Mouse (Mus musculus): Measurements from ENCODE around the gene Syne4. TPM values are rescaled to one million over a fixed set of nuclear protein-coding genes. Genes with fewer than 3 reads are reported as not detected.

Gene Syne4
- total RNA-seq, 2 experiments from 2014 or later = 1.8 to 2.1 TPM

GRCm38 (mm10) chr7:30286701-30287410, 27.8 kb upstream of the Syne4 start:
- peak; percentile 46 for DNase-seq
- Histone ChIP-seq H3K4me3 (no peak overlapping the region), H3K27ac (no peak overlapping the region)
- intact Hi-C loops (cut with DNase I) = no loop called here
- no peak for TF ChIP-seq CTCF (IDR thresholded peaks at IDR 0.05)

GRCm38 (mm10) chr7:30288046-30288445, 26.6 kb upstream of the Syne4 start:
- intact Hi-C loops (cut with DNase I) = no loop called here
- no peak for DNase-seq
- no peak overlapping the region for H3K4me3 ChIP-seq
- no peak for TF ChIP-seq CTCF (IDR thresholded peaks at IDR 0.05)
- no peak overlapping the region for H3K27ac ChIP-seq

GRCm38 (mm10) chr7:30289071-30289713, 25.4 kb upstream of the Syne4 start:
- TF ChIP-seq CTCF (IDR thresholded peaks at IDR 0.05) = no peak
- H3K4me3 ChIP-seq = no peak overlapping the region
- intact Hi-C loops (cut with DNase I) = no loop called here
- no peak overlapping the region for H3K27ac ChIP-seq
- no peak for DNase-seq

- H3K27ac ChIP-seq = no peak overlapping the region
- no peak for TF ChIP-seq CTCF (IDR thresholded peaks at IDR 0.05)
- DNase-seq = no peak
- intact Hi-C loops (cut with DNase I) = no loop called here
- no peak overlapping the region for H3K4me3 ChIP-seq
These were observed 24.8 kb upstream of the Syne4 start for GRCm38 (mm10) chr7:30289714-30290399.

- no peak for TF ChIP-seq CTCF (IDR thresholded peaks at IDR 0.05)
- DNase-seq = peak; percentile 81
- Histone ChIP-seq H3K27ac (peak within 1 kb of the TSS; percentile 79), H3K4me3 (peak within 1 kb of the TSS; percentile 68)
- intact Hi-C loops (cut with DNase I) = no loop called here
These were observed 23.1 kb upstream of the Syne4 start, which contains the start of gene Clip3 for GRCm38 (mm10) chr7:30291215-30292131. Gene Clip3 (plus strand): TSS chr7:30291728.

- DNase-seq = no peak
- intact Hi-C loops (cut with DNase I) = no loop called here
- no peak for TF ChIP-seq CTCF (IDR thresholded peaks at IDR 0.05)
- Histone ChIP-seq H3K4me3 (no peak overlapping the region), H3K27ac (no peak overlapping the region)
These were observed 20.8 kb upstream of the Syne4 start for GRCm38 (mm10) chr7:30293795-30294194.

GRCm38 (mm10) chr7:30294296-30294695, 20.3 kb upstream of the Syne4 start:
- Histone ChIP-seq H3K27ac (no peak overlapping the region), H3K4me3 (no peak overlapping the region)
- DNase-seq = no peak
- no peak for TF ChIP-seq CTCF (IDR thresholded peaks at IDR 0.05)
- intact Hi-C loops (cut with DNase I) = no loop called here

GRCm38 (mm10) chr7:30295103-30295502, 19.5 kb upstream of the Syne4 start:
- peak; percentile 65 for DNase-seq
- Histone ChIP-seq H3K4me3 (no peak overlapping the region), H3K27ac (no peak overlapping the region)
- TF ChIP-seq CTCF (IDR thresholded peaks at IDR 0.05) = no peak
- intact Hi-C loops (cut with DNase I) = no loop called here

- TF ChIP-seq CTCF (IDR thresholded peaks at IDR 0.05) = no peak
- intact Hi-C loops (cut with DNase I) = no loop called here
- no peak for DNase-seq
- H3K27ac ChIP-seq = no peak overlapping the region
- no peak overlapping the region for H3K4me3 ChIP-seq
These were observed 17.8 kb upstream of the Syne4 start for GRCm38 (mm10) chr7:30296816-30297215.

GRCm38 (mm10) chr7:30297266-30297665, 17.3 kb upstream of the Syne4 start:
- TF ChIP-seq CTCF (IDR thresholded peaks at IDR 0.05) = no peak
- H3K4me3 ChIP-seq = no peak overlapping the region
- no peak overlapping the region for H3K27ac ChIP-seq
- intact Hi-C loops (cut with DNase I) = no loop called here
- no peak for DNase-seq

- Histone ChIP-seq H3K4me3 (no peak overlapping the region), H3K27ac (no peak overlapping the region)
- peak; percentile 67 for TF ChIP-seq CTCF (IDR thresholded peaks at IDR 0.05)
- DNase-seq = no peak
- intact Hi-C loops (cut with DNase I) = no loop called here
These were observed 13.7 kb upstream of the Syne4 start for GRCm38 (mm10) chr7:30300914-30301313.

GRCm38 (mm10) chr7:30306083-30306779, 8.4 kb upstream of the Syne4 start:
- H3K4me3 ChIP-seq = no peak overlapping the region
- peak; percentile 34 for TF ChIP-seq CTCF (IDR thresholded peaks at IDR 0.05)
- no peak for DNase-seq
- intact Hi-C loops (cut with DNase I) = no loop called here
- no peak overlapping the region for H3K27ac ChIP-seq

All from gastrocnemius, adult 2 months (tissue).